Mouse (Mus musculus): Measurements from ENCODE around the gene Bysl. TPM values are rescaled to one million over a fixed set of nuclear protein-coding genes. Genes with fewer than 3 reads are reported as not detected.
A peak's percentile ranks its signal among the peaks of the same experiment; 100 is the strongest.
"Not testable (repeated sequence)": the region's sequence is repeated elsewhere in the genome, so short reads cannot be mapped to it uniquely, and the experiment has no call there.

Bysl gene
- polyA plus RNA-seq, 1 experiment from 2014 or later, result 36.1 TPM

GRCm38 (mm10) chr17:47624572-47624971 lies 13.3 kb upstream of the Bysl start:
- not testable (repeated sequence) for H3K27me3 ChIP-seq (replicated peaks; ENCODE audit: control insufficient read depth, insufficient read depth, low read length); H3K4me1 ChIP-seq (replicated peaks; ENCODE audit: control insufficient read depth, insufficient read depth, low read length); H3K9me3 ChIP-seq (ENCODE audit: control insufficient read depth, low read length); H3K4me3 ChIP-seq (replicated peaks; ENCODE audit: low read length); H3K9ac ChIP-seq (replicated peaks; ENCODE audit: low read depth, low read length); H3K4me2 ChIP-seq (ENCODE audit: low read length); ATAC-seq; H3K27ac ChIP-seq (ENCODE audit: low read length)
- 97% methylated on average over 5 of the region's 5 CpGs for WGBS
- H3K36me3 ChIP-seq (ENCODE audit: control insufficient read depth, insufficient read depth), result peaks cover 11% of the 10 kb centered on the region

GRCm38 (mm10) chr17:47622912-47623554 lies 11.7 kb upstream of the Bysl start:
- H3K27ac ChIP-seq (ENCODE audit: low read length), result no peak overlapping the region
- peaks cover 11% of the 10 kb centered on the region for H3K36me3 ChIP-seq (ENCODE audit: control insufficient read depth, insufficient read depth)
- no peaks in the 10 kb centered on the region for H3K27me3 ChIP-seq (replicated peaks; ENCODE audit: control insufficient read depth, insufficient read depth, low read length)
- no peak overlapping the region for H3K4me3 ChIP-seq (replicated peaks; ENCODE audit: low read length)
- no peaks in the 10 kb centered on the region for H3K9me3 ChIP-seq (ENCODE audit: control insufficient read depth, low read length)
- no peak overlapping the region for H3K9ac ChIP-seq (replicated peaks; ENCODE audit: low read depth, low read length)
- 95% methylated on average over 14 of the region's 14 CpGs for WGBS
- ATAC-seq, result no peak
- H3K4me2 ChIP-seq (ENCODE audit: low read length), result no peak overlapping the region
- H3K4me1 ChIP-seq (replicated peaks; ENCODE audit: control insufficient read depth, insufficient read depth, low read length), result no peaks in the 10 kb centered on the region

GRCm38 (mm10) chr17:47618556-47619311 lies 7.4 kb upstream of the Bysl start:
- H3K4me2 ChIP-seq (ENCODE audit: low read length), result no peak overlapping the region
- no peak overlapping the region for H3K4me3 ChIP-seq (replicated peaks; ENCODE audit: low read length)
- no peak overlapping the region for H3K9ac ChIP-seq (replicated peaks; ENCODE audit: low read depth, low read length)
- peaks cover 14% of the 10 kb centered on the region for H3K36me3 ChIP-seq (ENCODE audit: control insufficient read depth, insufficient read depth)
- whole genome bisulfite sequencing, result 92% methylated on average over 13 of the region's 13 CpGs
- no peaks in the 10 kb centered on the region for H3K9me3 ChIP-seq (ENCODE audit: control insufficient read depth, low read length)
- H3K4me1 ChIP-seq (replicated peaks; ENCODE audit: control insufficient read depth, insufficient read depth, low read length), result no peaks in the 10 kb centered on the region
- H3K27ac ChIP-seq (ENCODE audit: low read length), result no peak overlapping the region
- H3K27me3 ChIP-seq (replicated peaks; ENCODE audit: control insufficient read depth, insufficient read depth, low read length), result no peaks in the 10 kb centered on the region
- ATAC-seq, result no peak

GRCm38 (mm10) chr17:47617605-47618307 lies 6.5 kb upstream of the Bysl start:
- no peak for ATAC-seq
- 93% methylated on average over 9 of the region's 9 CpGs for WGBS
- peaks cover 7% of the 10 kb centered on the region; the same call in 1 of the 2 replicates for H3K36me3 ChIP-seq (ENCODE audit: control insufficient read depth, insufficient read depth)

GRCm38 (mm10) chr17:47616652-47617051 lies 5.4 kb upstream of the Bysl start:
- H3K9me3 ChIP-seq (ENCODE audit: control insufficient read depth, low read length), result no peaks in the 10 kb centered on the region
- H3K4me1 ChIP-seq (replicated peaks; ENCODE audit: control insufficient read depth, insufficient read depth, low read length), result peaks cover 13% of the 10 kb centered on the region
- H3K27me3 ChIP-seq (replicated peaks; ENCODE audit: control insufficient read depth, insufficient read depth, low read length), result no peaks in the 10 kb centered on the region
- H3K27ac ChIP-seq (ENCODE audit: low read length), result no peak overlapping the region
- no peak overlapping the region for H3K4me2 ChIP-seq (ENCODE audit: low read length)
- no peak for ATAC-seq
- H3K36me3 ChIP-seq (ENCODE audit: control insufficient read depth, insufficient read depth), result peaks cover 7% of the 10 kb centered on the region; the same call in 1 of the 2 replicates
- no peak overlapping the region for H3K9ac ChIP-seq (replicated peaks; ENCODE audit: low read depth, low read length)
- H3K4me3 ChIP-seq (replicated peaks; ENCODE audit: low read length), result no peak overlapping the region
- 94% methylated on average over 4 of the region's 4 CpGs for WGBS

More at GRCm38 (mm10) chr17:47617605-47618307, 6.5 kb upstream of the Bysl start:
- H3K9me3 ChIP-seq (ENCODE audit: control insufficient read depth, low read length), result no peaks in the 10 kb centered on the region
- H3K4me3 ChIP-seq (replicated peaks; ENCODE audit: low read length), result no peak overlapping the region
- H3K9ac ChIP-seq (replicated peaks; ENCODE audit: low read depth, low read length), result no peak overlapping the region
- H3K4me1 ChIP-seq (replicated peaks; ENCODE audit: control insufficient read depth, insufficient read depth, low read length), result peaks cover 3% of the 10 kb centered on the region; the same call in 1 of the 2 replicates
- H3K4me2 ChIP-seq (ENCODE audit: low read length), result no peak overlapping the region
- H3K27me3 ChIP-seq (replicated peaks; ENCODE audit: control insufficient read depth, insufficient read depth, low read length), result no peaks in the 10 kb centered on the region
- H3K27ac ChIP-seq (ENCODE audit: low read length), result no peak overlapping the region

- 95% methylated on average over 8 of the region's 8 CpGs for WGBS
- Histone ChIP-seq H3K36me3 (ENCODE audit: control insufficient read depth, insufficient read depth) (peaks cover 7% of the 10 kb centered on the region; the same call in 1 of the 2 replicates), H3K4me2 (ENCODE audit: low read length) (no peak overlapping the region), H3K27me3 (replicated peaks; ENCODE audit: control insufficient read depth, insufficient read depth, low read length) (no peaks in the 10 kb centered on the region), H3K27ac (ENCODE audit: low read length) (no peak overlapping the region), H3K4me3 (replicated peaks; ENCODE audit: low read length) (no peak overlapping the region), H3K9me3 (ENCODE audit: control insufficient read depth, low read length) (no peaks in the 10 kb centered on the region), H3K4me1 (replicated peaks; ENCODE audit: control insufficient read depth, insufficient read depth, low read length) (peaks cover 13% of the 10 kb centered on the region), H3K9ac (replicated peaks; ENCODE audit: low read depth, low read length) (no peak overlapping the region)
- ATAC-seq, result no peak
Observed at GRCm38 (mm10) chr17:47616119-47616518, 4.8 kb upstream of the Bysl start.

- Histone ChIP-seq H3K4me1 (replicated peaks; ENCODE audit: control insufficient read depth, insufficient read depth, low read length) (peaks cover 24% of the 10 kb centered on the region), H3K9me3 (ENCODE audit: control insufficient read depth, low read length) (no peaks in the 10 kb centered on the region), H3K9ac (replicated peaks; ENCODE audit: low read depth, low read length) (no peak overlapping the region), H3K4me3 (replicated peaks; ENCODE audit: low read length) (no peak overlapping the region), H3K27ac (ENCODE audit: low read length) (no peak overlapping the region), H3K27me3 (replicated peaks; ENCODE audit: control insufficient read depth, insufficient read depth, low read length) (no peaks in the 10 kb centered on the region), H3K4me2 (ENCODE audit: low read length) (no peak overlapping the region), H3K36me3 (ENCODE audit: control insufficient read depth, insufficient read depth) (peaks cover 7% of the 10 kb centered on the region; the same call in 1 of the 2 replicates)
- WGBS, result 93% methylated on average over 1 of the region's 1 CpGs
- ATAC-seq, result no peak
Observed at GRCm38 (mm10) chr17:47614018-47614417, 2.7 kb upstream of the Bysl start.

GRCm38 (mm10) chr17:47611661-47611982 lies 330 bp upstream of the Bysl start:
- H3K4me3 ChIP-seq (replicated peaks; ENCODE audit: low read length), result peak overlapping the region; percentile 94
- no peak; the same call in 1 of the 2 replicates for ATAC-seq
- peaks cover 5% of the 10 kb centered on the region; the same call in 1 of the 2 replicates for H3K36me3 ChIP-seq (ENCODE audit: control insufficient read depth, insufficient read depth)
- peak overlapping the region; percentile 94 for H3K4me2 ChIP-seq (ENCODE audit: low read length)
- no peaks in the 10 kb centered on the region for H3K9me3 ChIP-seq (ENCODE audit: control insufficient read depth, low read length)
- WGBS, result 0% methylated on average over 13 of the region's 13 CpGs
- H3K27me3 ChIP-seq (replicated peaks; ENCODE audit: control insufficient read depth, insufficient read depth, low read length), result no peaks in the 10 kb centered on the region
- peaks cover 24% of the 10 kb centered on the region for H3K4me1 ChIP-seq (replicated peaks; ENCODE audit: control insufficient read depth, insufficient read depth, low read length)
- H3K9ac ChIP-seq (replicated peaks; ENCODE audit: low read depth, low read length), result peak overlapping the region; percentile 75
- H3K27ac ChIP-seq (ENCODE audit: low read length), result peak overlapping the region; percentile 37; the same call in 1 of the 2 replicates

GRCm38 (mm10) chr17:47609182-47609581 lies 2.1 kb downstream of the Bysl start:
- no peak overlapping the region for H3K4me2 ChIP-seq (ENCODE audit: low read length)
- no peak overlapping the region for H3K9ac ChIP-seq (replicated peaks; ENCODE audit: low read depth, low read length)
- H3K9me3 ChIP-seq (ENCODE audit: control insufficient read depth, low read length), result no peaks in the 10 kb centered on the region
- H3K36me3 ChIP-seq (ENCODE audit: control insufficient read depth, insufficient read depth), result peaks cover 11% of the 10 kb centered on the region; the same call in 1 of the 2 replicates
- H3K27ac ChIP-seq (ENCODE audit: low read length), result no peak overlapping the region
- no peaks in the 10 kb centered on the region for H3K27me3 ChIP-seq (replicated peaks; ENCODE audit: control insufficient read depth, insufficient read depth, low read length)
- H3K4me3 ChIP-seq (replicated peaks; ENCODE audit: low read length), result no peak overlapping the region
- ATAC-seq, result no peak
- peaks cover 24% of the 10 kb centered on the region for H3K4me1 ChIP-seq (replicated peaks; ENCODE audit: control insufficient read depth, insufficient read depth, low read length)
- 96% methylated on average over 4 of the region's 4 CpGs for WGBS
